Mouse (Mus musculus): ENCODE results near the gene Asic4.

DNA sequence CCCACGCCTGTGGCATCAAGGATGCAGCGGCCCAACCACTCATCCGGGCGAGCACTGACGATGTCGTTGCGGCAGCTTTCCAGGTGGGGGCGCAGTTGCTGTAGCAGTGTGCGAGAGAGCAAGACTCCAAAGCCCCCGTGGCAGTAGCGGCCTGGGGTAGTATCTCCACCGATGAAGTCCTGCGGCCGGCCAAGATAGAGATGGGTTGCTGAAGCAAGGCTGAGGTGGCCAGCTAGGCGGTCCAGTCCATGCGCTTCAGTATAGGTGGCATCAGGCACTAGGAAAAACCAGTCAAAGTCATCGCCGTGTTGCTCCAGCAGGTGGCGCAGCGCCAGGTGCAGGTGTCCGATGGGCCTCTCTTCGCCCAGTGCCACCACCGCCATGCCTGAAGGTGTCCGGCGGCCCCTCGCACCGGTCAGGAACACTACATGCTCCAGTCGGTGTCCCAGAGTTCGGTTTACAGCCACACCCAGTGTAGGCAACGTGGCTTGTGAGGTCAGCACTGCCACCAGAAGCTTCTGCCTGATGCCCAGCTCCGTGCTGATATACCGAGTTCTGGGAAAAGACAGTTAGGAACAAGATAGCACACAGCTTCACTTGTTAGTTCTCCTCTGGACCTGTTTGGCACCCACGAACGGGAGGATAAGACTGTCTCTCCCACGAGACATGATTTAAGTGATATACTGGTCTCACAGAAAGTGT, 27.2 kb downstream of the Asic4 start:
- TF ChIP-seq CTCF (conservative IDR thresholded peaks at IDR 0.05; ENCODE audit: insufficient read depth, insufficient read length, low read depth, low read length) (peak; percentile 65), POLR2A (IDR thresholded peaks at IDR 0.05; ENCODE audit: low read depth, low read length) (no peak)

Data from kidney, adult 2 months (tissue).